Mouse (Mus musculus) forebrain, embryonic 13.5 days (tissue): ENCODE results near the gene Dysf. TPM values are rescaled to one million over a fixed set of nuclear protein-coding genes. Genes with fewer than 3 reads are reported as not detected.

ENCODE experiments used
- ATAC-seq: fragments of 200-750 bp; cut with Nextera tagmentation; 2 replicates; pipeline ENCODE4 v1.8.0; 2017
- H3K27ac ChIP-seq: fragments of 300-500 bp; sonication (generic); 2 replicates; pipeline ENCODE4 v1.5.1; 2015; ENCODE audit warnings: inconsistent platforms, mild to moderate bottlenecking, moderate library complexity
- H3K27me3 ChIP-seq: fragments of 300-500 bp; sonication (generic); 2 replicates; pipeline ENCODE4 v1.6.1; 2015; ENCODE audit warnings: mild to moderate bottlenecking, inconsistent platforms
- H3K36me3 ChIP-seq: fragments of 300-500 bp; sonication (generic); 2 replicates; pipeline ENCODE4 v1.6.1; 2015; ENCODE audit warnings: mild to moderate bottlenecking, inconsistent platforms; ENCODE audit not compliant: poor library complexity, severe bottlenecking
- H3K4me1 ChIP-seq: fragments of 300-500 bp; sonication (generic); 2 replicates; pipeline ENCODE4 v1.6.1; 2015; ENCODE audit warnings: inconsistent platforms
- H3K4me2 ChIP-seq: fragments of 300-500 bp; sonication (generic); 2 replicates; pipeline ENCODE4 v1.6.1; 2015; ENCODE audit warnings: inconsistent platforms, mild to moderate bottlenecking, moderate library complexity
- H3K4me3 ChIP-seq: fragments of 300-500 bp; sonication (generic); 2 replicates; pipeline ENCODE4 v1.5.1; 2015; ENCODE audit warnings: mild to moderate bottlenecking, inconsistent platforms
- H3K9ac ChIP-seq: fragments of 300-500 bp; sonication (generic); 2 replicates; pipeline ENCODE4 v1.6.1; 2015; ENCODE audit warnings: mild to moderate bottlenecking, inconsistent platforms
- H3K9me3 ChIP-seq: fragments of 300-500 bp; sonication (generic); replicated peaks from 2 replicates; pipeline ENCODE4 v1.6.1; 2016; ENCODE audit warnings: inconsistent platforms
- WGBS: fragments of 180-500 bp; shearing (Covaris S2); methylation state at CpG from one replicate; pipeline ENCODE4 v1.1.7; 2015; 5-methylcytosine and 5-hydroxymethylcytosine counted together
- polyA plus RNA-seq: library from polyadenylated mRNA; unstranded; fragments of >200 nt; fragmentation: Nextera tagmentation; extraction: Ambion mirVana; gene quantifications from 2 replicates; pipeline ENCODE4 v1.2.1, GENCODE M21; 2015

The Dysf gene
- polyA plus RNA-seq, 1 experiment from 2014 or later: 1.3 TPM

DNA sequence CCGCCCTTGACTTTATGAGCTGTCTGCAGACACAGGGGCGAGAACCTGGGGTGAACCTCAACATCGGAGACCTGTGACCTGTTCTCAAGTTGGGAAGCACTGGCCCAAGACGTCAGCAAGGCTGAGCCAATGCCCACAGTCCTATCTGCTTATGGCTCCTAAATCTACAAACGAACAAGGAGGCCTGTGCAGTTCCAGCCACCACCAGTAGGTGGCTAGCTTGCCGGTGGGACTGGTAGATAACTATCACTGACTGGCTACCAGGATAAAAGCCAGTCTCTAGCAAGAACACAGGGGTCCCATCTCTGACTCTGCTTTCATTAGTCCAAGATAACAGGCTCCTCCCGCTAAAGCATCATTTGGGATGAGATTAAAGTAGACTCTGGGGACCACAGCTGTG lies 86.6 kb downstream of the Dysf start:
- no peak overlapping the region for H3K4me3 ChIP-seq
- WGBS: 28% methylated on average over 7 of the region's 7 CpGs

GRCm38 (mm10) chr6:84095882-84096281 lies 87.5 kb downstream of the Dysf start:
- Histone ChIP-seq H3K9me3 (no peaks in the 10 kb centered on the region), H3K27me3 (peaks cover 5% of the 10 kb centered on the region; the same call in 1 of the 2 replicates)
- WGBS: 11% methylated on average over 7 of the region's 7 CpGs

More for the DNA sequence above, 86.6 kb downstream of the Dysf start:
- H3K27ac ChIP-seq: no peak overlapping the region
- ATAC-seq: 0 out of 2 replicates have a peak, but pooled peaks have one; percentile 1
- H3K9me3 ChIP-seq: no peaks in the 10 kb centered on the region
- peaks cover 5% of the 10 kb centered on the region; the same call in 1 of the 2 replicates for H3K27me3 ChIP-seq
- H3K36me3 ChIP-seq: no peaks in the 10 kb centered on the region
- no peak overlapping the region for H3K4me2 ChIP-seq
- H3K4me1 ChIP-seq: no peaks in the 10 kb centered on the region
- no peak overlapping the region for H3K9ac ChIP-seq

GRCm38 (mm10) chr6:84102002-84102401 lies 93.6 kb downstream of the Dysf start:
- Histone ChIP-seq H3K27me3 (peaks cover 12% of the 10 kb centered on the region), H3K9ac (no peak overlapping the region), H3K4me3 (no peak overlapping the region), H3K27ac (no peak overlapping the region), H3K4me2 (no peak overlapping the region), H3K36me3 (no peaks in the 10 kb centered on the region), H3K4me1 (peaks cover 14% of the 10 kb centered on the region), H3K9me3 (no peaks in the 10 kb centered on the region)
- WGBS: 74% methylated on average over 15 of the region's 15 CpGs
- ATAC-seq: no peak

More at GRCm38 (mm10) chr6:84095882-84096281, 87.5 kb downstream of the Dysf start:
- peak; percentile 78 for ATAC-seq
- no peak overlapping the region for H3K27ac ChIP-seq
- H3K36me3 ChIP-seq: no peaks in the 10 kb centered on the region
- H3K4me2 ChIP-seq: no peak overlapping the region
- no peaks in the 10 kb centered on the region for H3K4me1 ChIP-seq
- H3K4me3 ChIP-seq: no peak overlapping the region
- no peak overlapping the region for H3K9ac ChIP-seq

DNA sequence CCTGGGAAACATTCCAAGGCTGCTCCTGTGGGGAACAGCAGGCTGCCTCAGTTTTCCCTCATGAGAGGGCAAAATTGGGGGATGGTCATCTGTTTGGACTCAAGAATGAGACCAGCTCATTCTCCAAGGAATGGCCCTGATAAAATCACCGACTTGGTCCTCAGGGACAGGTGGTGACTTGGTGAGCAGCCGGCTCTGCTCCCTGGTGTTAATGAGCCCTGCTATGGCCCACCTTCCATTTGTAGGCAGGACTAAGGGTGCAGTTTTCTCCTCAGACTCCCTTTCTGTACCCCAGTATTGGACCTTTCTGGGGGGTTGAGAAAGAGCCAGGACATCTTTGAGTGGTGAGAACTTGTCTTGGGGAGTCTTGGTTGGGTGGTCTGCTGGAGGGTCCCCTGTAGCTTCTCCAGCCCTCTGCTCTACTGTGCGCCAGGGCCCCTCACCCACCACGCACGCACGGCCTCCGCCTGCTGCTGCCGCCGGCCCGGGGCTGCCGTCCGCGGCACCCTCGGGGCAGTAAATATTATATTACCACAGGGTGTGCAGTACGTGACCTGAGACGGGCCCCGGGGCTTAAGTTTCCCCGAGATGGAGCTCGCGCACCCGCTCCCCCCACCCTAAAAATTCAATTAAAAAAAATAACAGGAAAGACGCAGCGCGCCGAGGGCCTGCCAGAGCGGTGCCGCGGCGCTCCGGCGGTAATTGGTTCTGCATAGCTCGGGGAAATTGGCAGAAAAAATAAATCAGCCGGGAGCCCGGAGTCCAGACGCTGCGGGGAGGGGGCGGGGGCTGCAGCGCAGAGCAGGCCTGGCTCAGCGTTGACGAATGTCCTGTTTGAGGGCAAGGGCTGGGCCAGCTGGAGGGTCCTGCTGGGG lies 97.0 kb downstream of the Dysf start:
- Histone ChIP-seq H3K4me1 (peaks cover 14% of the 10 kb centered on the region), H3K36me3 (no peaks in the 10 kb centered on the region), H3K27ac (peak overlapping the region; percentile 35), H3K4me2 (peak overlapping the region; percentile 76), H3K4me3 (peak overlapping the region; percentile 49), H3K9me3 (no peaks in the 10 kb centered on the region), H3K9ac (peak overlapping the region; percentile 61), H3K27me3 (peaks cover 18% of the 10 kb centered on the region)
- ATAC-seq: peak; percentile 82
- under 1% methylated on average over 40 of the region's 40 CpGs for WGBS

GRCm38 (mm10) chr6:84106082-84106481 lies 97.7 kb downstream of the Dysf start:
- no peak overlapping the region; the same call in none of the 2 replicates for H3K9ac ChIP-seq
- H3K4me2 ChIP-seq: peak overlapping the region; percentile 76
- peak; percentile 17 for ATAC-seq
- peak overlapping the region; percentile 49 for H3K4me3 ChIP-seq
- H3K4me1 ChIP-seq: peaks cover 14% of the 10 kb centered on the region
- 7% methylated on average over 12 of the region's 12 CpGs for WGBS
- H3K36me3 ChIP-seq: no peaks in the 10 kb centered on the region
- 0 out of 2 replicates have a peak overlapping the region, but pooled peaks have one; percentile 35 for H3K27ac ChIP-seq
- H3K27me3 ChIP-seq: peaks cover 18% of the 10 kb centered on the region
- H3K9me3 ChIP-seq: no peaks in the 10 kb centered on the region

- peaks cover 11% of the 10 kb centered on the region; the same call in 1 of the 2 replicates for H3K27me3 ChIP-seq
- no peaks in the 10 kb centered on the region for H3K36me3 ChIP-seq
- peaks cover 9% of the 10 kb centered on the region for H3K4me1 ChIP-seq
- no peak for ATAC-seq
- H3K27ac ChIP-seq: no peak overlapping the region
- H3K4me3 ChIP-seq: no peak overlapping the region
- WGBS: 86% methylated on average over 6 of the region's 6 CpGs
- H3K4me2 ChIP-seq: no peak overlapping the region
- no peak overlapping the region for H3K9ac ChIP-seq
- no peaks in the 10 kb centered on the region for H3K9me3 ChIP-seq
Measured at GRCm38 (mm10) chr6:84110377-84110776, 102.0 kb downstream of the Dysf start.

- Histone ChIP-seq H3K36me3 (no peaks in the 10 kb centered on the region), H3K27ac (no peak overlapping the region), H3K9ac (no peak overlapping the region), H3K4me1 (peaks cover 2% of the 10 kb centered on the region), H3K27me3 (peaks cover 11% of the 10 kb centered on the region; the same call in 1 of the 2 replicates), H3K4me2 (no peak overlapping the region), H3K9me3 (no peaks in the 10 kb centered on the region), H3K4me3 (no peak overlapping the region)
- no peak for ATAC-seq
- 90% methylated on average over 11 of the region's 11 CpGs for WGBS
Measured at GRCm38 (mm10) chr6:84111106-84111505, 102.7 kb downstream of the Dysf start.

DNA sequence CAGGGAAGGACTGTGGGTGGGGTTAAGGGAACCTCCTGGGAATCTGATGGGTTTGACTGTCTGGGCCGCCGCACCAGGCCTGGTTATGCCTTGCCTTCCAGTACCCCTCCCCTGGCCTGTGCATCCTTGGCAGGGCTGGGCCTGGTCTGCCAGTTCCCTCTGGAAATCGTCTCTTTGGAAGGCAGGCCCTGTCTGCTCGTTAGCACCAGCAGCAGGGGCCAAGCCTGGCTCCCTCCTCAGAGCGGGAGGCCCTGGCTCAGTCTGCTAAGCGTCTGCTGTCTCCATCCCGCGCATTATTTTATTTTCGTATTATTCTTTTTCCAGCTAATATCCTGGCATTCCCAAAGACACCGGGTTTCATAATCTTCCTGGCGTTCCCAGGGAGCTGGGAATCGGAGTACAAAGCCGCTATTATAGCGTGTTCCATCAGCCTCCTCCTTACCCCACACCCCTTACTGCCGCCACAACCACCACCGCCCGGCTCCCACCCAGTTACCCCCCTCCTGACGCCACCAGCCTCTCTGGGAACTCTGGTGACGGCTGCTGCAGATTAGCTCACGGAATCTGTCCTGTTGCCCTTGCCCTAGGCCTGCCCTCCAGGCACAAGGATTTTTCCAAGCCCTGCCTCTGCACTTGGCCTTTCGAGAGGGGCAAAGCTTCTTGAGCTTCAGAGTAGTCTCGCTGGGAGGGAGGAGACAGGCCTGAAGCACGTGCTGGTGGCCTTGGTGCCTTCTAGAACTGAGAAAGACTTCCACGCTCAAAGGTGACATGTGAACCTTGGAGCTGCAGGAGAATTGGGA lies 111.5 kb downstream of the Dysf start:
- H3K27ac ChIP-seq: peak overlapping the region; percentile 35; the same call in 1 of the 2 replicates
- no peak overlapping the region for H3K4me3 ChIP-seq
- H3K36me3 ChIP-seq: no peaks in the 10 kb centered on the region
- 60% methylated on average over 24 of the region's 24 CpGs for WGBS
- ATAC-seq: peak; percentile 78
- no peaks in the 10 kb centered on the region for H3K9me3 ChIP-seq
- H3K27me3 ChIP-seq: no peaks in the 10 kb centered on the region
- H3K4me1 ChIP-seq: no peaks in the 10 kb centered on the region
- no peak overlapping the region for H3K9ac ChIP-seq
- H3K4me2 ChIP-seq: no peak overlapping the region

DNA sequence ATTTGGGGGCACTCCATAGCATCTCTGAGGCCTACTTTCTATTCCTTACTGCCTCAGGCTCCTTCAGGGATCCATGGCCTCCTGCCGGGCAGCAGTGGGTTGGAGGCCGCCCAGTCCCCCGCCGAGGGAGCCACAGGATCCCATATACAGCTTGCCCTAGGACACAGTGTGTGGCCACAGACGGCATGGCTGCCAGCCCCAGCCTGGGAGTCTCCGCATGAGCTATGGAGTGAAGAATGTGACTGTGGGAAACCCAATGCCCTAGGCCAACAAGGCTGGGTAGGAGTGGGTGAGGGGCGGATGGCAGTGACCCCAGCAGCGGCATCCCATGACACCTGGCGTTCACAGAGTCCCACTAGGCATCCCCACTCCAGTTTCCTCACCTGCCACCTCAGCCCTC lies 116.2 kb downstream of the Dysf start:
- no peaks in the 10 kb centered on the region for H3K4me1 ChIP-seq
- H3K9ac ChIP-seq: no peak overlapping the region
- ATAC-seq: no peak
- no peak overlapping the region for H3K27ac ChIP-seq
- H3K36me3 ChIP-seq: no peaks in the 10 kb centered on the region
- H3K4me3 ChIP-seq: no peak overlapping the region
- 85% methylated on average over 9 of the region's 9 CpGs for WGBS
- no peaks in the 10 kb centered on the region for H3K27me3 ChIP-seq
- no peaks in the 10 kb centered on the region for H3K9me3 ChIP-seq
- H3K4me2 ChIP-seq: no peak overlapping the region

DNA sequence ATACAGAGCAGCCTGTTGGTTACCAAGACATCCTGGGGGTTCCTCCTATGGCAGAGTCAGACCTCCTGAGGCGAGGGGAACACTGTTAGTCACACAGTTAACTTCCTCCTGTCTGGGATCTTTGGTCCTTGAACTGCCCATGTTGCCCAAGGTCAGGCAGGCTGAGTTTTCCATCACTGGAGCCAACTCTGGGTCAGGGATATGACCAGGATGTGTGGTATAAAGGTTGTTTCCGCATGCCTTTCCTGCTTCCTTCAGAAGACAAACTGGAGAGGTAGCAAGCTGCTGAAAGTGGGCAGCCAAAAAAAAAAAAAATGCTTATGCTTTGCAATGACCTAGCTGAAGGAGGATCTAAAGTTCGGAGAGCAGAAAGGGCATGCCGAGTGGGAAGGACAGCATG lies 116.7 kb downstream of the Dysf start:
- H3K4me3 ChIP-seq: no peak overlapping the region

GRCm38 (mm10) chr6:84128229-84128628 lies 119.8 kb downstream of the Dysf start:
- no peak overlapping the region for H3K4me3 ChIP-seq
- 85% methylated on average over 2 of the region's 2 CpGs for WGBS
- no peak overlapping the region for H3K4me2 ChIP-seq
- H3K4me1 ChIP-seq: no peaks in the 10 kb centered on the region
- H3K9me3 ChIP-seq: no peaks in the 10 kb centered on the region
- H3K27ac ChIP-seq: no peak overlapping the region
- no peak for ATAC-seq
- no peaks in the 10 kb centered on the region for H3K36me3 ChIP-seq
- H3K9ac ChIP-seq: no peak overlapping the region
- no peaks in the 10 kb centered on the region for H3K27me3 ChIP-seq

More for the DNA sequence above, 116.7 kb downstream of the Dysf start:
- 88% methylated on average over 4 of the region's 4 CpGs for WGBS
- H3K9me3 ChIP-seq: no peaks in the 10 kb centered on the region
- ATAC-seq: no peak
- no peaks in the 10 kb centered on the region for H3K4me1 ChIP-seq
- H3K27me3 ChIP-seq: no peaks in the 10 kb centered on the region
- H3K36me3 ChIP-seq: no peaks in the 10 kb centered on the region
- H3K27ac ChIP-seq: no peak overlapping the region
- H3K9ac ChIP-seq: no peak overlapping the region
- H3K4me2 ChIP-seq: no peak overlapping the region

DNA sequence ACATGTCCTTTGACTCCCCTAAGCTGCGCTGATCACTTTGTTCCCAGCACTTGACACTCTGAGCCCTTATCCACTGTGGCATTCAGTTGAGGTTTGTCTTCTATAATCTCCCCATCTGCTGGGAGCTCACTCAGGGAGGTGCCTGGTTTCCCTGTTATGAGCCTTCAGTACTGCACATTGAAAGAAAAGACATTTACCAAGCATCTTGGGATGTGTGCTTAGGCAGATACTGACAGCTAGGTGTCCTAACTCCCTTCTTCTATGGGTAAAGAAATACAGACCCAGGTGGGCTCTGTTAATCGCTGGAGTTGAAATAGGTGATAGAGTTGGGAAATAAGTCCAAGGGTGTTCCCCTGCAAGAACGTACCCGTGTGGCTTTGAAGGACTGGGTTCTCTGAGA lies 122.5 kb downstream of the Dysf start:
- Histone ChIP-seq H3K9ac (no peak overlapping the region), H3K4me2 (no peak overlapping the region), H3K4me1 (peaks cover 8% of the 10 kb centered on the region), H3K9me3 (no peaks in the 10 kb centered on the region), H3K27me3 (no peaks in the 10 kb centered on the region), H3K36me3 (no peaks in the 10 kb centered on the region), H3K4me3 (no peak overlapping the region), H3K27ac (no peak overlapping the region)
- ATAC-seq: no peak
- 91% methylated on average over 4 of the region's 4 CpGs for WGBS
